Mouse (Mus musculus): ENCODE measurements around the gene Uchl3.
A peak's percentile ranks its signal among the peaks of the same experiment; 100 is the strongest.

Uchl3 gene

GRCm38 (mm10) chr14:101668626-101669025 lies 14.9 kb downstream of the Uchl3 start:
- DNase-seq: no peak

- no peak for DNase-seq
Observed at GRCm38 (mm10) chr14:101672226-101672625, 18.5 kb downstream of the Uchl3 start.

GRCm38 (mm10) chr14:101687696-101688095 lies 33.9 kb downstream of the Uchl3 start:
- no peak for DNase-seq

GRCm38 (mm10) chr14:101688406-101688805 lies 34.6 kb downstream of the Uchl3 start:
- DNase-seq: no peak

- DNase-seq: no peak
Observed at GRCm38 (mm10) chr14:101704479-101704878, 50.7 kb downstream of the Uchl3 start.

GRCm38 (mm10) chr14:101707088-101707487 lies 53.3 kb downstream of the Uchl3 start:
- DNase-seq: no peak

- no peak for DNase-seq
Observed at GRCm38 (mm10) chr14:101714414-101714813, 60.6 kb downstream of the Uchl3 start.

GRCm38 (mm10) chr14:101729237-101729971 lies 75.6 kb downstream of the Uchl3 start, which contains the start of the genes Gm9922 and Lmo7:
Gene Gm9922, minus strand, starts transcription at chr14:101729814.
Gene Lmo7, plus strand, starts transcription at chr14:101729957.
- DNase-seq: peak; percentile 5

- no peak for DNase-seq
Observed at GRCm38 (mm10) chr14:101729972-101730692, 76.4 kb downstream of the Uchl3 start.

GRCm38 (mm10) chr14:101733542-101734303 lies 80.0 kb downstream of the Uchl3 start:
- no peak for DNase-seq

GRCm38 (mm10) chr14:101737501-101737900 lies 83.7 kb downstream of the Uchl3 start:
- no peak for DNase-seq
